Mouse (Mus musculus) heart, embryonic 13.5 days (tissue): ENCODE measurements around the gene Clec11a. TPM values are rescaled to one million over a fixed set of nuclear protein-coding genes. Genes with fewer than 3 reads are reported as not detected.

Source experiments
- ATAC-seq: fragments of 200-750 bp; cut with Nextera tagmentation; 2 replicates; pipeline ENCODE4 v1.8.0; 2017; ENCODE audit warnings: moderate TSS enrichment; ENCODE audit not compliant: insufficient number of reproducible peaks, low FRiP score, low TSS enrichment; ENCODE audit errors: extremely low read depth
- H3K27ac ChIP-seq: fragments of 300-500 bp; sonication (generic); replicated peaks from 2 replicates; pipeline ENCODE4 v1.5.1; 2015; ENCODE audit warnings: moderate library complexity, mild to moderate bottlenecking, inconsistent platforms
- H3K27me3 ChIP-seq: fragments of 300-500 bp; sonication (generic); replicated peaks from 2 replicates; pipeline ENCODE4 v1.6.1; 2015; ENCODE audit warnings: mild to moderate bottlenecking, inconsistent platforms
- H3K36me3 ChIP-seq: fragments of 300-500 bp; sonication (generic); 2 replicates; pipeline ENCODE4 v1.6.1; 2015; ENCODE audit warnings: mild to moderate bottlenecking, inconsistent platforms
- H3K4me1 ChIP-seq: fragments of 300-500 bp; sonication (generic); 2 replicates; pipeline ENCODE4 v1.6.1; 2015; ENCODE audit warnings: inconsistent platforms
- H3K4me2 ChIP-seq: fragments of 300-500 bp; sonication (generic); 2 replicates; pipeline ENCODE4 v1.6.1; 2015; ENCODE audit warnings: inconsistent platforms, mild to moderate bottlenecking, moderate library complexity
- H3K4me3 ChIP-seq: fragments of 300-500 bp; sonication (generic); 2 replicates; pipeline ENCODE4 v1.5.1; 2015; ENCODE audit warnings: moderate library complexity, mild to moderate bottlenecking, inconsistent platforms
- H3K9ac ChIP-seq: fragments of 300-500 bp; sonication (generic); 2 replicates; pipeline ENCODE4 v1.6.1; 2015; ENCODE audit warnings: inconsistent platforms, mild to moderate bottlenecking, moderate library complexity
- H3K9me3 ChIP-seq: fragments of 300-500 bp; sonication (generic); 2 replicates; pipeline ENCODE4 v1.6.1; 2016; ENCODE audit warnings: inconsistent platforms
- WGBS: fragments of 180-500 bp; shearing (Covaris S2); methylation state at CpG from one replicate; pipeline ENCODE4 v1.1.7; 2015; ENCODE audit warnings: mixed read lengths; 5-methylcytosine and 5-hydroxymethylcytosine counted together
- polyA plus RNA-seq: library from polyadenylated mRNA; unstranded; fragments of >200 nt; fragmentation: Nextera tagmentation; extraction: Ambion mirVana; gene quantifications from 2 replicates; pipeline ENCODE4 v1.2.1, GENCODE M21; 2015

Gene Clec11a
- polyA plus RNA-seq, 1 experiment from 2014 or later, result 0.67 TPM

GRCm38 (mm10) chr7:44253023-44253616, 53.6 kb downstream of the Clec11a start:
- no peak for ATAC-seq
- Histone ChIP-seq H3K36me3 (peaks cover 60% of the 10 kb centered on the region), H3K27ac (no peak overlapping the region), H3K4me2 (no peak overlapping the region), H3K4me1 (peaks cover 21% of the 10 kb centered on the region), H3K9me3 (no peaks in the 10 kb centered on the region), H3K27me3 (no peaks in the 10 kb centered on the region), H3K9ac (no peak overlapping the region), H3K4me3 (no peak overlapping the region)
- WGBS, result 65% methylated on average over 15 of the region's 15 CpGs

Other genes starting within 250 kb of the Clec11a start
- not detected in 2 replicates for gene Klk1b21, start 204.6 kb downstream of the Clec11a start, polyA plus RNA-seq
- not detected in 2 replicates for gene Klk1b22, start 194.2 kb downstream of the Clec11a start, polyA plus RNA-seq
- not detected in 2 replicates for gene Klk1b16, start 170.1 kb downstream of the Clec11a start, polyA plus RNA-seq
- not detected in 2 replicates for gene Klk1b24, start 118.7 kb downstream of the Clec11a start, polyA plus RNA-seq
- gene Klk1b3, start 108.7 kb downstream of the Clec11a start, polyA plus RNA-seq, result not detected in 2 replicates
- not detected in 2 replicates for gene Klk1b4, start 99.5 kb downstream of the Clec11a start, polyA plus RNA-seq
- not detected in 2 replicates for gene Klk1b5, start 91.0 kb downstream of the Clec11a start, polyA plus RNA-seq
- not detected in 2 replicates for gene Klk1, start 81.5 kb downstream of the Clec11a start, polyA plus RNA-seq
- gene Gm36864, start 70.7 kb downstream of the Clec11a start, polyA plus RNA-seq, result 0.09 TPM in 1 of 2 replicates, not detected in the other
- gene 1700028J19Rik, start 60.2 kb downstream of the Clec11a start, polyA plus RNA-seq, result 0.79 and 0.93 TPM in 2 replicates
- 85.1 and 87.1 TPM in 2 replicates for gene 2410002F23Rik, start 60.2 kb downstream of the Clec11a start, polyA plus RNA-seq
- gene Acp4, start 49.5 kb downstream of the Clec11a start, polyA plus RNA-seq, result not detected in 2 replicates
- gene Gm15517, start 45.5 kb downstream of the Clec11a start, polyA plus RNA-seq, result not detected in 2 replicates
- gene Shank1, start 3.4 kb upstream of the Clec11a start, polyA plus RNA-seq, result 0.62 and 0.80 TPM in 2 replicates
- 0.53 and 0.62 TPM in 2 replicates for gene Syt3, start 77.2 kb upstream of the Clec11a start, polyA plus RNA-seq
- 0.35 and 0.45 TPM in 2 replicates for gene 1700008O03Rik, start 78.9 kb upstream of the Clec11a start, polyA plus RNA-seq
- 1.6 and 1.7 TPM in 2 replicates for gene Lrrc4b, start 122.1 kb upstream of the Clec11a start, polyA plus RNA-seq
- gene Aspdh, start 158.5 kb upstream of the Clec11a start, polyA plus RNA-seq, result 0.70 and 1.4 TPM in 2 replicates
- gene Josd2, start 161.1 kb upstream of the Clec11a start, polyA plus RNA-seq, result 138 and 158 TPM in 2 replicates
- 88.2 and 93.2 TPM in 2 replicates for gene Emc10, start 189.6 kb upstream of the Clec11a start, polyA plus RNA-seq
- 8.5 and 9.1 TPM in 2 replicates for gene Fam71e1, start 189.7 kb upstream of the Clec11a start, polyA plus RNA-seq
- gene Mybpc2, start 217.8 kb upstream of the Clec11a start, polyA plus RNA-seq, result 2.2 and 2.4 TPM in 2 replicates
- gene Spib, start 225.2 kb upstream of the Clec11a start, polyA plus RNA-seq, result 0.05 and 0.13 TPM in 2 replicates
- 56.1 and 58.7 TPM in 2 replicates for gene Pold1, start 241.9 kb upstream of the Clec11a start, polyA plus RNA-seq
- 53.5 and 58.3 TPM in 2 replicates for gene Nr1h2, start 247.0 kb upstream of the Clec11a start, polyA plus RNA-seq